Mouse (Mus musculus): ENCODE results near the gene Slc39a3. TPM values are rescaled to one million over a fixed set of nuclear protein-coding genes. Genes with fewer than 3 reads are reported as not detected.
"Not testable (repeated sequence)": the region's sequence is repeated elsewhere in the genome, so short reads cannot be mapped to it uniquely, and the experiment has no call there.

Gene Slc39a3
- polyA plus RNA-seq, 1 experiment = 37.5 TPM

DNA sequence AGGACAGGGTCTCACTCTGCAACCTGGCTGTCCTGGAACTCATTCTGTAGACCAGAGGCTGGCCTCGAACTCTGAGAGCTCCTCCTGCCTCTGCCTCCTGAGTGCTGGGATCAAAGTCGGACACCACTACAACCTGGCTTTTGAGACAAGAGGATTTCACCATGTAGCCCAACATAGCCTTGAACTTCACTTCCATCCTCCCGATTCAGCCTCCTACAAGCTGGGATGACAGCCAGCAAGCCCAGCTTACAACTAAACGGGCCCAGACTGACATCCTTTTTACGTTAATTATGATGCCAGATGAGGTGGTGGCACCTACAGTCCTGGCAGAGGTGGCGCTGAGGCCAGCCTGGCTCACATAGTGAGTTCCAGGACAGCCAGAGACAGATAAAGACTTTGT is 21.7 kb upstream of the Slc39a3 start:
- Histone ChIP-seq H3K4me1 (ENCODE audit: control insufficient read depth, insufficient read depth, low read length) (peaks cover 6% of the 10 kb centered on the region; the same call in 1 of the 2 replicates), H3K27me3 (replicated peaks; ENCODE audit: control insufficient read depth, insufficient read depth, low read length) (no peaks in the 10 kb centered on the region), H3K27ac (ENCODE audit: insufficient read depth, low read depth, low read length) (no peak overlapping the region), H3K4me3 (ENCODE audit: insufficient read depth, low read depth, low read length) (no peak overlapping the region; the same call in 1 of the 2 replicates), H3K36me3 (ENCODE audit: control insufficient read depth, insufficient read depth, low read length) (no peaks in the 10 kb centered on the region)
- no peak for TF ChIP-seq CTCF (conservative IDR thresholded peaks at IDR 0.05; ENCODE audit: insufficient read depth, insufficient read length, low read depth, low read length)
- no peak for TF ChIP-seq POLR2A (IDR thresholded peaks at IDR 0.05; ENCODE audit: low read depth, low read length)
- DNase-seq = no peak
- WGBS = 58% methylated on average over 6 of the region's 6 CpGs

GRCm38 (mm10) chr10:81057406-81058130 is 20.3 kb upstream of the Slc39a3 start:
- H3K36me3 ChIP-seq (ENCODE audit: control insufficient read depth, insufficient read depth, low read length) = no peaks in the 10 kb centered on the region
- TF ChIP-seq POLR2A (IDR thresholded peaks at IDR 0.05; ENCODE audit: low read depth, low read length) (no peak), CTCF (conservative IDR thresholded peaks at IDR 0.05; ENCODE audit: insufficient read depth, insufficient read length, low read depth, low read length) (no peak)
- peaks cover 6% of the 10 kb centered on the region; the same call in 1 of the 2 replicates for H3K4me1 ChIP-seq (ENCODE audit: control insufficient read depth, insufficient read depth, low read length)
- WGBS = 77% methylated on average over 23 of the region's 23 CpGs
- peak; percentile 27 for DNase-seq
- H3K27ac ChIP-seq (ENCODE audit: insufficient read depth, low read depth, low read length) = no peak overlapping the region
- H3K4me3 ChIP-seq (ENCODE audit: insufficient read depth, low read depth, low read length) = no peak overlapping the region
- no peaks in the 10 kb centered on the region for H3K27me3 ChIP-seq (replicated peaks; ENCODE audit: control insufficient read depth, insufficient read depth, low read length)

- H3K4me1 ChIP-seq (ENCODE audit: control insufficient read depth, insufficient read depth, low read length); H3K4me3 ChIP-seq (ENCODE audit: insufficient read depth, low read depth, low read length); H3K27ac ChIP-seq (ENCODE audit: insufficient read depth, low read depth, low read length); H3K27me3 ChIP-seq (replicated peaks; ENCODE audit: control insufficient read depth, insufficient read depth, low read length); DNase-seq; H3K36me3 ChIP-seq (ENCODE audit: control insufficient read depth, insufficient read depth, low read length): not testable (repeated sequence)
- WGBS = 82% methylated on average over 11 of the region's 11 CpGs
Observed at GRCm38 (mm10) chr10:81055802-81056340, 18.6 kb upstream of the Slc39a3 start.

DNA sequence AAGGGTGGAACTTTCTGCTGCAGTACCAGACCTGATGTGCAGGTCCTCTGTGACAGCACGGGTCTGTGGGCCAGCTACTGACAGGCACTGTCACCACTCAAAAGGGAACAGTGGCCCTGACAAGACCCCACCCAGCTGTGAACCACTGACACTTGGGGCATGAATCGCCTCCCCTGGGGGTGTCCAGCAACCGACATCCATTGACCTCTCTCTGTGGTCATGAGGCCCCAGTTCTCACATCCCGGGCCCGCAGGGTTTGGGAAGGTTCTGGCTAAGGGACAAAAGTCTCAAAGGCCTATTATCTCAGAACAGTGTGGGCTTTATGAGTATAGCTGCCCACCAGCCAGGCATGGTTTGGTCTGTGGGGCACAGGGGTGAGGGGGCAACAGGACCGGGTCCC is 17.9 kb upstream of the Slc39a3 start:
- TF ChIP-seq CTCF (conservative IDR thresholded peaks at IDR 0.05; ENCODE audit: insufficient read depth, insufficient read length, low read depth, low read length) (no peak), POLR2A (IDR thresholded peaks at IDR 0.05; ENCODE audit: low read depth, low read length) (no peak)
- DNase-seq = no peak
- Histone ChIP-seq H3K27ac (ENCODE audit: insufficient read depth, low read depth, low read length) (no peak overlapping the region), H3K27me3 (replicated peaks; ENCODE audit: control insufficient read depth, insufficient read depth, low read length) (no peaks in the 10 kb centered on the region), H3K4me3 (ENCODE audit: insufficient read depth, low read depth, low read length) (no peak overlapping the region), H3K36me3 (ENCODE audit: control insufficient read depth, insufficient read depth, low read length) (no peaks in the 10 kb centered on the region), H3K4me1 (ENCODE audit: control insufficient read depth, insufficient read depth, low read length) (peaks cover 6% of the 10 kb centered on the region; the same call in 1 of the 2 replicates)
- WGBS = 83% methylated on average over 6 of the region's 6 CpGs

GRCm38 (mm10) chr10:81052577-81052976 is 15.4 kb upstream of the Slc39a3 start:
- 83% methylated on average over 5 of the region's 5 CpGs for WGBS
- H3K27me3 ChIP-seq (replicated peaks; ENCODE audit: control insufficient read depth, insufficient read depth, low read length) = no peaks in the 10 kb centered on the region
- H3K27ac ChIP-seq (ENCODE audit: insufficient read depth, low read depth, low read length) = no peak overlapping the region
- no peak for TF ChIP-seq CTCF (conservative IDR thresholded peaks at IDR 0.05; ENCODE audit: insufficient read depth, insufficient read length, low read depth, low read length)
- TF ChIP-seq POLR2A (IDR thresholded peaks at IDR 0.05; ENCODE audit: low read depth, low read length) = no peak
- H3K4me3 ChIP-seq (ENCODE audit: insufficient read depth, low read depth, low read length) = no peak overlapping the region
- peaks cover 2% of the 10 kb centered on the region; the same call in 1 of the 2 replicates for H3K36me3 ChIP-seq (ENCODE audit: control insufficient read depth, insufficient read depth, low read length)
- no peaks in the 10 kb centered on the region for H3K4me1 ChIP-seq (ENCODE audit: control insufficient read depth, insufficient read depth, low read length)
- DNase-seq = no peak

- no peak for DNase-seq
- H3K4me1 ChIP-seq (ENCODE audit: control insufficient read depth, insufficient read depth, low read length) = no peaks in the 10 kb centered on the region
- no peak for TF ChIP-seq CTCF (conservative IDR thresholded peaks at IDR 0.05; ENCODE audit: insufficient read depth, insufficient read length, low read depth, low read length)
- TF ChIP-seq POLR2A (IDR thresholded peaks at IDR 0.05; ENCODE audit: low read depth, low read length) = no peak
- H3K36me3 ChIP-seq (ENCODE audit: control insufficient read depth, insufficient read depth, low read length) = peaks cover 2% of the 10 kb centered on the region; the same call in 1 of the 2 replicates
- H3K27me3 ChIP-seq (replicated peaks; ENCODE audit: control insufficient read depth, insufficient read depth, low read length) = no peaks in the 10 kb centered on the region
- H3K4me3 ChIP-seq (ENCODE audit: insufficient read depth, low read depth, low read length) = no peak overlapping the region
- H3K27ac ChIP-seq (ENCODE audit: insufficient read depth, low read depth, low read length) = no peak overlapping the region
- 94% methylated on average over 6 of the region's 6 CpGs for WGBS
Observed at GRCm38 (mm10) chr10:81051133-81051532, 13.9 kb upstream of the Slc39a3 start.

DNA sequence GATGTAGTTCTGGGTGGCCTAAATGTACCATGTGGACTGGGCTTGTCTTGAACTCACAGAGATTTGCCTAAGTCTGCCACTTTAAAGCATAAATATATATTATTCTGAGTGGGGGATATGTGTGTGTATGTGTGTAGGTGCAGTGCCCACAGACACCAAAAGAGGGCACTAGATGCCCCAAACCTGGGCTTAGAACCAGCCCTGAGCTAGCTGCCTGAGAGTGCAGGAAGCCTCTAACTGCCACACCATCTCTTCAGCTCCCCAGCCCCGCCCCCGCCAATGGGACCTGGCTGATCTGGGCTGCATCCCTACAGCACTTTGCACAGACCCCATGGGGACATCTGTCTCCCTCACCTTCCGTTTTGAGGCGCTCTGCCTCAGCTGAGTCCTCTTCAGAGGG is 13.4 kb upstream of the Slc39a3 start:
- Histone ChIP-seq H3K27ac (ENCODE audit: insufficient read depth, low read depth, low read length) (no peak overlapping the region), H3K4me1 (ENCODE audit: control insufficient read depth, insufficient read depth, low read length) (no peaks in the 10 kb centered on the region), H3K36me3 (ENCODE audit: control insufficient read depth, insufficient read depth, low read length) (peaks cover 2% of the 10 kb centered on the region; the same call in 1 of the 2 replicates), H3K27me3 (replicated peaks; ENCODE audit: control insufficient read depth, insufficient read depth, low read length) (no peaks in the 10 kb centered on the region), H3K4me3 (ENCODE audit: insufficient read depth, low read depth, low read length) (no peak overlapping the region)
- TF ChIP-seq CTCF (conservative IDR thresholded peaks at IDR 0.05; ENCODE audit: insufficient read depth, insufficient read length, low read depth, low read length) (peak; percentile 49), POLR2A (IDR thresholded peaks at IDR 0.05; ENCODE audit: low read depth, low read length) (no peak)
- 93% methylated on average over 4 of the region's 4 CpGs for WGBS
- peak; percentile 14 for DNase-seq

DNA sequence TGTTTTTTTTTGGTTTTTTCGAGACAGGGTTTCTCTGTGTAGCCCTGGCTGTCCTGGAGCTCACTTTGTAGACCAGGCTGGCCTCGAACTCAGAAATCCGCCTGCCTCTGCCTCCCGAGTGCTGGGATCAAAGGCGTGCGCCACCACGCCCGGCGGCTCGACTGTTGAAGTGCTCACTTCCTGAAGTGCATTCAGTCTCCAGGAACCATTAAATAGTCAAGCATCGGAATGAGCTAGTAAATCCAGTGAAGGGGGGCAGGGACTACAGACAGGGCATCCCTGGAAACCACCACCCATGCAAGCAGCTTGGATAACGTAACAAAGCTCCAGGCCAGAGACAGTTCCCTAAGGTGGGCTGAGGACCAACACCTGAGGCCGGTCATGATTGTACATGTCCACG is 8.0 kb upstream of the Slc39a3 start:
- WGBS = 93% methylated on average over 14 of the region's 14 CpGs
- H3K27me3 ChIP-seq (replicated peaks; ENCODE audit: control insufficient read depth, insufficient read depth, low read length); H3K27ac ChIP-seq (ENCODE audit: insufficient read depth, low read depth, low read length); DNase-seq; H3K4me1 ChIP-seq (ENCODE audit: control insufficient read depth, insufficient read depth, low read length); H3K4me3 ChIP-seq (ENCODE audit: insufficient read depth, low read depth, low read length); H3K36me3 ChIP-seq (ENCODE audit: control insufficient read depth, insufficient read depth, low read length): not testable (repeated sequence)
